Mouse (Mus musculus): ENCODE data around the gene Gm28490. TPM values are rescaled to one million over a fixed set of nuclear protein-coding genes. Genes with fewer than 3 reads are reported as not detected.
"Not testable (repeated sequence)": the region's sequence is repeated elsewhere in the genome, so short reads cannot be mapped to it uniquely, and the experiment has no call there.

Gm28490 gene
- not detected for total RNA-seq (2022)

DNA sequence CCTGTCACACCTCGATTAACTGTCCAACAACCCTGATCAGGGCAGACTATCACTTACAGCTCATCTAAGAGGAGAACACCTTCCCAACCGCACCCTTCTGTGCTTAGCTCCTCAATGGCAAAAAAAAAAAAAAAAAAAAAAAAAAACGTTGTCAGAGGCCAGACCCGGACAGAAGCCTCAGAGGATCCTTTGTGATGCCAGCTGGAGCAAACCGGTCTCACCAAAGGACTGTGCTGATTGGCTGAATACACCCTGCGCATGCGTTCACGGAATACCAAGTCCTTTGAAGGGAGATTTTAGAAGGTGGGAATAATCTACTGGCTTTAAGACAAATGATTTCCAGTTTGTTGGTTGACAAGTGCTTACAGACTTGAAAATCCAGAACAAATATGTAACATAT is at the start of gene Gm28490:
TSS of gene Gm28490 (minus strand) at position 101 of the 400 bp plus-strand sequence.
- not testable (repeated sequence) for DNase-seq (ENCODE audit: low spot score)
